Mouse (Mus musculus): ENCODE measurements around the gene P3h1.

DNA sequence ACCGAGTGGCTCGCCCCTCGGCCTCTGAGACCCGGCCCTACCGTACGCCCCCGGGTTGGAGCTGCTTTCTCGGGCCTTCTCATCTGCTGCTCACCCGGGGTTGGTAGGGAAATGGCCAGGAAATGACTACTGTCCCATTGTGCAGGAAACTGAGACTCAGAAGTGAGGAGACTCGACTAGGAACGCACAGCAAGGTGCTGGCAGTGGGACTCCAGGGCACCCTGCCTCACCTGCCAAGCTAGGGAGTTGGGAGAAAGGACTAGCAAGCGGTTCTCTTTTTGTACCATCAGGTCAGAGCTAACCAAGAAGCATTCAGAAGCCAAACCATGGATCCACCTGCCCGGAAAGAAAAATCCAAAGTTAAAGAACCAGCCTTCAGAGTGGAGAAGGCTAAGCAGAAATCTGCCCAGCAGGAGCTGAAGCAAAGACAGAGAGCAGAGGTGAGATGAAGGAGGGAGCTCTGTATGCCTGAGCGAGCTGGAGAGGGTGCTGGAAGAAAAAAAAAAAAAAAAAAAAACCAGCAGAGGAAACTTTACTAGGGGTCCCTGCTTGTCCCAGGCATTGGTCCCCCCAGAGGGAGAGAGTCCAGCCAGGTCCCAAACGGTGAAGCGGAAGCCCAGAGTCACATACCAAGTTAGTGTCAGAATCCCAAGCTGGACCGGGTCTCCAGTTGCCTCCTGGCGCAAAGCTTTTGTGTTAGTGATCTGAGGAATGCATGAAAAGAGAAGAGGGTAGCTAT, 37.0 kb upstream of the P3h1 start:
- TF ChIP-seq CTCF (IDR thresholded peaks at IDR 0.05) (no peak), POLR2A (IDR thresholded peaks at IDR 0.05; ENCODE audit: insufficient read depth, low read depth, low read length) (no peak), EP300 (IDR thresholded peaks at IDR 0.05; ENCODE audit: insufficient read depth, low read depth, low read length) (no peak)

All from heart, adult 2 months (tissue).